Mouse (Mus musculus) G1E-ER4 (cell line): Measurements from ENCODE around the gene Mutyh. TPM values are rescaled to one million over a fixed set of nuclear protein-coding genes. Genes with fewer than 3 reads are reported as not detected.

Experiments
- GATA1 ChIP-seq: IDR thresholded peaks from one replicate; pipeline ENCODE4 v1.8.0; 2012; ENCODE audit warnings: low read length, inconsistent platforms
- polyA plus RNA-seq: library from polyadenylated mRNA; stranded (reverse); fragments of >175 nt; gene quantifications from 2 replicates; pipeline ENCODE4 v1.2.3, GENCODE M21; 2012

Gene Mutyh
- polyA plus RNA-seq, 1 experiment: 8.5 TPM

DNA sequence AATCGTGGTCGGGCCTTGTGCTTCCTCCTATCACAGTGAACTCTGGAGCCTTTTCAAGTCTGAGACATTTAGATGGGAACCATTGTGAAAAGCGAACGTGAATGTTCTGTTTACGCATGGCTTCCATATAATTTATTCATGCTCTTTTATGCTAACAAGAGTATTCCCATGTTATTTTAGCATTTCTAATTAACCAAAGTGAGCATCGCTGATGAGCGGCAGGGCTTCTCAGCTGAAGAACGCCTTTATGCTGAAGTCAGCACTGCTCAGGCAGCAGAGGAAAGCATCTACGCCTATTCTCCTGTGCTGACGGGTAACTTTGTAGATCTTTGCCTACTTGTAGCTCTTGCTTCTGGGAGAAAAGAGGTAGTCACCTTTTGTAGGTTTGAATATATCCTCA is 49.7 kb downstream of the Mutyh start:
- no peak for TF ChIP-seq GATA1

DNA sequence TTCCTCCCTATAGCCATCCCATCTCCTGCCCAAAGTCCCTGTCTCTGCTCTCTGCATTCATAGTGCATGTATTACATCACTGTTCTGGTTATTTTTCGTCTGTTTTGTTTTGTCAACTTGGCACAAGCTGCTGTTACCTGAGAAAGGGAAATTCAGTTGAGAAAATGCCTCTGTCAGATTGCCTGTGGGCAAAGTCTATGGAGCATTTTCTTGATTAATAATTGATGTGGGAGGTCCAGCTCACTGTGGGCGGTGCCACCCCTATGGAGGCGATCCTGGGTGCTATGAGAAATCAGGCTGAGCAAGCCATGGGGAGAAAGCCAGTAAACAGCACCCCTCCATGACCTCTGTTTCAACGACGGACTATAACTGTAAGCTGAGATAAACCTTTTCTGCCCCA is 52.2 kb downstream of the Mutyh start:
- TF ChIP-seq GATA1: no peak

GRCm38 (mm10) chr4:116862023-116862422 is 54.5 kb downstream of the Mutyh start:
- TF ChIP-seq GATA1: no peak

Other genes starting within 250 kb of the Mutyh start
- 0.43 and 0.97 TPM in 2 replicates for gene Ccdc17, start 211.1 kb upstream of the Mutyh start, polyA plus RNA-seq
- 5.1 and 27.5 TPM in 2 replicates for gene Nasp, start 179.8 kb upstream of the Mutyh start, polyA plus RNA-seq
- gene Akr1a1, start 156.0 kb upstream of the Mutyh start, polyA plus RNA-seq: 151 and 175 TPM in 2 replicates
- 7.0 and 8.1 TPM in 2 replicates for gene Prdx1, start 122.2 kb upstream of the Mutyh start, polyA plus RNA-seq
- 1.1 and 1.5 TPM in 2 replicates for gene Mmachc, start 99.3 kb upstream of the Mutyh start, polyA plus RNA-seq
- gene Ccdc163, start 99.2 kb upstream of the Mutyh start, polyA plus RNA-seq: 2.8 and 2.9 TPM in 2 replicates
- gene Tesk2, start 86.8 kb upstream of the Mutyh start, polyA plus RNA-seq: 1.2 and 1.3 TPM in 2 replicates
- 1.5 and 5.1 TPM in 2 replicates for gene Toe1, start 83 bp upstream of the Mutyh start, polyA plus RNA-seq
- gene Hpdl, start 14.0 kb downstream of the Mutyh start, polyA plus RNA-seq: 0.16 and 0.26 TPM in 2 replicates
- gene Zswim5, start 69.7 kb downstream of the Mutyh start, polyA plus RNA-seq: not detected in 2 replicates
- gene Urod, start 186.7 kb downstream of the Mutyh start, polyA plus RNA-seq: 31.1 and 62.7 TPM in 2 replicates
- gene Hectd3, start 187.6 kb downstream of the Mutyh start, polyA plus RNA-seq: 10.5 and 24.4 TPM in 2 replicates
- 4.5 and 6.2 TPM in 2 replicates for gene Eif2b3, start 211.7 kb downstream of the Mutyh start, polyA plus RNA-seq